Mouse (Mus musculus) MEL (cell line): Measurements from ENCODE around the gene Trak1. TPM values are rescaled to one million over a fixed set of nuclear protein-coding genes. Genes with fewer than 3 reads are reported as not detected.

Experiments
- DNase-seq: peaks from one replicate; pipeline ENCODE4 v3.0.0; 2011; ENCODE audit warnings: low read depth, low spot score
- H3K27ac ChIP-seq: 2 replicates; pipeline ENCODE4 v1.5.1; 2012; ENCODE audit warnings: low read depth, mild to moderate bottlenecking, control low read depth, low read length, moderate library complexity; ENCODE audit not compliant: control insufficient read depth
- H3K27me3 ChIP-seq, 2 experiments: fragments of 150-350 bp in 1 of 2; sonication (generic) in 1 of 2; 2 replicates each; pipeline ENCODE4 v1.6.1; 2012; ENCODE audit warnings: low read length in 2 of 2, mild to moderate bottlenecking in 2 of 2, improper control_type of control experiment in 1 of 2, moderate library complexity in 1 of 2; ENCODE audit not compliant: insufficient read depth in 2 of 2, control insufficient read depth in 1 of 2
- H3K36me3 ChIP-seq, 2 experiments: 2 replicates each; pipeline ENCODE4 v1.6.1; 2012 to 2014; ENCODE audit warnings: low read length in 2 of 2, improper control_type of control experiment in 1 of 2, inconsistent platforms in 1 of 2, mild to moderate bottlenecking in 1 of 2; ENCODE audit not compliant: insufficient read depth in 2 of 2, control insufficient read depth in 1 of 2
- H3K4me1 ChIP-seq, 2 experiments: fragments of 150-350 bp in 1 of 2; sonication (generic) in 1 of 2; 2 replicates each; pipeline ENCODE4 v1.6.1; 2012; ENCODE audit warnings: low read length in 2 of 2, improper control_type of control experiment in 1 of 2, mild to moderate bottlenecking in 1 of 2; ENCODE audit not compliant: insufficient read depth in 2 of 2, control insufficient read depth in 1 of 2
- H3K4me3 ChIP-seq, 2 experiments: fragments of 150-350 bp in 1 of 2; sonication (generic) in 1 of 2; 2 replicates each; pipeline ENCODE4 v1.5.1; 2012; ENCODE audit warnings: low read depth in 2 of 2, low read length in 2 of 2, mild to moderate bottlenecking in 2 of 2, moderate library complexity in 2 of 2, control low read depth in 1 of 2, improper control_type of control experiment in 1 of 2; ENCODE audit not compliant: control insufficient read depth in 1 of 2, insufficient read depth in 1 of 2
- H3K79me2 ChIP-seq: 2 replicates; pipeline ENCODE4 v1.6.1; 2012; ENCODE audit warnings: mild to moderate bottlenecking, low read length, moderate library complexity; ENCODE audit not compliant: control insufficient read depth, poor library complexity, insufficient read depth
- H3K9ac ChIP-seq: 2 replicates; pipeline ENCODE4 v1.6.1; 2012; ENCODE audit warnings: low read depth, mild to moderate bottlenecking, control low read depth, low read length, moderate library complexity; ENCODE audit not compliant: control insufficient read depth, poor library complexity, severe bottlenecking
- H3K9me3 ChIP-seq: fragments of 150-350 bp; sonication (generic); replicated peaks from 2 replicates; pipeline ENCODE4 v1.6.1; 2012; ENCODE audit warnings: mild to moderate bottlenecking, low read length, improper control_type of control experiment, moderate library complexity; ENCODE audit not compliant: insufficient read depth
- CTCF ChIP-seq, 3 experiments: IDR thresholded peaks in 2 of 3; conservative IDR thresholded peaks in 1 of 3; 2 replicates each; pipeline ENCODE4 v1.5.1; 2011 to 2012; ENCODE audit warnings: low read length in 3 of 3, low read depth in 2 of 3, mild to moderate bottlenecking in 2 of 3, improper control_type of control experiment in 1 of 3, inconsistent platforms in 1 of 3, mixed read lengths in 1 of 3, moderate library complexity in 1 of 3; ENCODE audit not compliant: control insufficient read depth in 1 of 3, insufficient read depth in 1 of 3, poor library complexity in 1 of 3, severe bottlenecking in 1 of 3
- ELF1 ChIP-seq: IDR thresholded peaks from 2 replicates; pipeline ENCODE4 v1.6.1; 2014; ENCODE audit warnings: low read depth, mild to moderate bottlenecking, inconsistent platforms, low read length, improper control_type of control experiment, moderate library complexity
- EP300 ChIP-seq, 2 experiments: IDR thresholded peaks; 2 replicates each; pipeline ENCODE4 v1.6.1; 2011; ENCODE audit warnings: improper control_type of control experiment in 2 of 2, low read length in 2 of 2, low read depth in 1 of 2, mild to moderate bottlenecking in 1 of 2
- JUND ChIP-seq: IDR thresholded peaks from 2 replicates; pipeline ENCODE4 v1.6.1; 2011; ENCODE audit warnings: low read depth, mild to moderate bottlenecking, improper control_type of control experiment, low read length
- KAT2A ChIP-seq: conservative IDR thresholded peaks from 2 replicates; pipeline ENCODE4 v1.6.1; 2012; ENCODE audit warnings: low read depth, low read length, improper control_type of control experiment, inconsistent platforms
- MXI1 ChIP-seq: IDR thresholded peaks from 2 replicates; pipeline ENCODE4 v1.6.1; 2011; ENCODE audit warnings: mild to moderate bottlenecking, low read depth, low read length, improper control_type of control experiment
- NELFE ChIP-seq: IDR thresholded peaks from 2 replicates; pipeline ENCODE4 v1.6.1; 2011; ENCODE audit warnings: low read depth, low read length, improper control_type of control experiment
- RCOR1 ChIP-seq: IDR thresholded peaks from 2 replicates; pipeline ENCODE4 v1.6.1; 2012; ENCODE audit warnings: low read depth, mild to moderate bottlenecking, inconsistent platforms, low read length, improper control_type of control experiment
- SMC3 ChIP-seq: IDR thresholded peaks from 2 replicates; pipeline ENCODE4 v1.6.1; 2011; ENCODE audit warnings: low read depth, low read length, improper control_type of control experiment
- TBP ChIP-seq: IDR thresholded peaks from 2 replicates; pipeline ENCODE4 v1.8.0; 2011; ENCODE audit warnings: low read depth, low read length, improper control_type of control experiment
- ZKSCAN1 ChIP-seq: IDR thresholded peaks from 2 replicates; pipeline ENCODE4 v1.6.1; 2012; ENCODE audit warnings: low read depth, mild to moderate bottlenecking, inconsistent platforms, low read length, improper control_type of control experiment, moderate library complexity
- polyA plus RNA-seq, 2 experiments: library from polyadenylated mRNA; stranded (reverse) in 1 of 2; unstranded in 1 of 2; fragments of >175 nt in 1 of 2; fragments of >200 nt in 1 of 2; gene quantifications; 2 replicates each; pipeline versions ENCODE4 v1.2.1 to v1.2.4; 2012; ENCODE audit warnings: low replicate concordance in 2 of 2, low read depth in 1 of 2; ENCODE audit not compliant: insufficient read length in 2 of 2, insufficient read depth in 1 of 2, missing spikeins in 1 of 2
- total RNA-seq: library from RNA; depleted of rRNA; stranded (reverse); fragments of 300-350 nt; gene quantifications from 2 replicates; pipeline ENCODE4 v1.2.3, GENCODE M21; 2012

The Trak1 gene
- total and polyA plus RNA-seq, 3 experiments, result 16.2 to 35.5 TPM; not detected in 1

GRCm38 (mm10) chr9:121341832-121342231 is 44.5 kb downstream of the Trak1 start:
- no peaks in the 10 kb centered on the region for H3K27me3 ChIP-seq
- H3K4me1 ChIP-seq, result no peaks in the 10 kb centered on the region
- no peak overlapping the region for H3K4me3 ChIP-seq
- no peaks in the 10 kb centered on the region for H3K9me3 ChIP-seq
- H3K79me2 ChIP-seq, result no peaks in the 10 kb centered on the region; the same call in 1 of the 2 replicates
- no peak overlapping the region for H3K27ac ChIP-seq
- H3K36me3 ChIP-seq, result no peaks in the 10 kb centered on the region; a peak in 1 of 4 replicates
- no peak overlapping the region for H3K9ac ChIP-seq
- DNase-seq, result no peak
- TF ChIP-seq EP300 (IDR thresholded peaks at IDR 0.05; ENCODE audit: low read depth in 1 of 2, low read length in 2 of 2), result no peak

GRCm38 (mm10) chr9:121342510-121343110 is 45.3 kb downstream of the Trak1 start:
- Histone ChIP-seq H3K79me2 (no peaks in the 10 kb centered on the region; the same call in 1 of the 2 replicates), H3K9me3 (no peaks in the 10 kb centered on the region), H3K27me3 (no peaks in the 10 kb centered on the region), H3K27ac (no peak overlapping the region), H3K4me1 (no peaks in the 10 kb centered on the region), H3K4me3 (no peak overlapping the region), H3K9ac (no peak overlapping the region), H3K36me3 (no peaks in the 10 kb centered on the region; a peak in 1 of 4 replicates)
- no peak for TF ChIP-seq ELF1
- TF ChIP-seq KAT2A, result no peak
- no peak for TF ChIP-seq NELFE
- TF ChIP-seq RCOR1, result no peak
- no peak for TF ChIP-seq SMC3
- TF ChIP-seq MXI1, result no peak
- no peak for TF ChIP-seq ZKSCAN1
- DNase-seq, result no peak

GRCm38 (mm10) chr9:121343122-121343876 is 46.0 kb downstream of the Trak1 start:
- H3K36me3 ChIP-seq, result no peaks in the 10 kb centered on the region; a peak in 1 of 4 replicates
- DNase-seq, result no peak
- H3K9me3 ChIP-seq, result no peaks in the 10 kb centered on the region
- no peak overlapping the region for H3K4me3 ChIP-seq
- H3K9ac ChIP-seq, result no peak overlapping the region
- no peaks in the 10 kb centered on the region for H3K27me3 ChIP-seq
- no peaks in the 10 kb centered on the region; the same call in 1 of the 2 replicates for H3K79me2 ChIP-seq
- TF ChIP-seq TBP, result no peak
- TF ChIP-seq CTCF (IDR thresholded peaks at IDR 0.05 in 2 of 3, conservative IDR thresholded peaks at IDR 0.05 in 1 of 3; ENCODE audit: control insufficient read depth in 1 of 3, insufficient read depth in 1 of 3, low read depth in 2 of 3, low read length in 3 of 3, poor library complexity in 1 of 3, severe bottlenecking in 1 of 3), result peak; percentile 13 to 33 (median 19); a peak in 3 of 6 replicates
- no peak for TF ChIP-seq JUND
- TF ChIP-seq, all 39 proteins: peak for 1
- Histone ChIP-seq H3K4me1 (no peaks in the 10 kb centered on the region), H3K27ac (no peak overlapping the region)
